Mouse (Mus musculus) ovary, adult 18-20 months (tissue): ENCODE results near the gene D130043K22Rik.

ENCODE experiments used
- DNase-seq: peaks from one replicate; pipeline ENCODE4 v3.0.0; 2022; ENCODE audit warnings: low spot score, mixed read lengths

D130043K22Rik gene

GRCm38 (mm10) chr13:24903412-24903811, 58.5 kb downstream of the D130043K22Rik start:
- DNase-seq: no peak

GRCm38 (mm10) chr13:24905422-24905821, 60.5 kb downstream of the D130043K22Rik start:
- no peak for DNase-seq

- no peak for DNase-seq
Observed at GRCm38 (mm10) chr13:24906831-24907570, 62.1 kb downstream of the D130043K22Rik start.

- DNase-seq: no peak
Observed at GRCm38 (mm10) chr13:24909112-24909511, 64.2 kb downstream of the D130043K22Rik start.

DNA sequence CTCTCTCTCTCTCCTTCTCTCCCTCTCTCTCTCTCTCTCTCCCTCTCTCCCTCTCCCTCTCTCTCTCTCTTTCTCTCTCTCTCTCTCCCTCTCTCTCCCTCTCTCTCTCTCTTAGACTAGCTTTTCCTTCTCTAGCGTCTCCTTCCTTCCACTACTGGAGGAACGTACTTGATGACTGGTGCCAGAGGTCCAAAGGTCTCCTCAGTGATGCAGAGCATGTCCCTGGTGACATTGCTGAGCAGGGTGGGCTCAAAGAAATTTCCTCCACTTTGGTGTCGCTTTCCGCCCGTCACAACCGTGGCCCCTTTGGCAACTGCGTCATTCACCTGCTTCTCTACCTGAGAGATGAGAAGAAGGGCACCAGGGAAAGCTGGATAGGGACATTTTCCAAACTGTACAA, 68.6 kb downstream of the D130043K22Rik start:
- no peak for DNase-seq

GRCm38 (mm10) chr13:24914915-24915314, 70.0 kb downstream of the D130043K22Rik start:
- DNase-seq: no peak

- no peak for DNase-seq
Observed at GRCm38 (mm10) chr13:24915831-24916230, 70.9 kb downstream of the D130043K22Rik start.

- no peak for DNase-seq
Observed at GRCm38 (mm10) chr13:24920333-24920977, 75.5 kb downstream of the D130043K22Rik start.

- no peak for DNase-seq
Observed at GRCm38 (mm10) chr13:24921281-24921680, 76.3 kb downstream of the D130043K22Rik start.

- no peak for DNase-seq
Observed at GRCm38 (mm10) chr13:24923991-24924390, 79.1 kb downstream of the D130043K22Rik start.

- DNase-seq: no peak
Observed at GRCm38 (mm10) chr13:24930591-24930990, 85.7 kb downstream of the D130043K22Rik start.

GRCm38 (mm10) chr13:24933199-24933598, 88.3 kb downstream of the D130043K22Rik start:
- peak; percentile 48 for DNase-seq

- DNase-seq: no peak
Observed at GRCm38 (mm10) chr13:24936772-24937107, 91.8 kb downstream of the D130043K22Rik start.

GRCm38 (mm10) chr13:24937108-24937838, 92.3 kb downstream of the D130043K22Rik start, which contains the start of gene Aldh5a1:
Gene Aldh5a1 (minus strand): TSS chr13:24937661.
- peak; percentile 63 for DNase-seq

DNA sequence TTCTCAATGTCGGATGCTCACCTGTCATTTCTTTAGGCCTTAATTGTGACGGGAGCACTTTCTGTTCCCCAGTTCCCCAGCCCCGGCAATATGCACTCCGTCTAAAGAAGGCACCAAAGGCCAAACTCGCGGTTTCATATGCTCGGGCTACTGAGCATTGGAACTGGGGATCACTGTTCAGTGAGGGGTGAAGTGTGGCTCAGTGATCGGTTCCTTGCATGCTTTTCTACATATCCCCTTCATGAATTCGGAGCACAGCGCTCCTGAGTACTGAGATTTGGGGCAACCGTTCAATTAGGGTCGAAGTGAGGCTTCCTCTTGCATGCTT, 92.9 kb downstream of the D130043K22Rik start:
- DNase-seq: no peak

- peak; percentile 35 for DNase-seq
Observed at GRCm38 (mm10) chr13:24938683-24939082, 93.7 kb downstream of the D130043K22Rik start.

DNA sequence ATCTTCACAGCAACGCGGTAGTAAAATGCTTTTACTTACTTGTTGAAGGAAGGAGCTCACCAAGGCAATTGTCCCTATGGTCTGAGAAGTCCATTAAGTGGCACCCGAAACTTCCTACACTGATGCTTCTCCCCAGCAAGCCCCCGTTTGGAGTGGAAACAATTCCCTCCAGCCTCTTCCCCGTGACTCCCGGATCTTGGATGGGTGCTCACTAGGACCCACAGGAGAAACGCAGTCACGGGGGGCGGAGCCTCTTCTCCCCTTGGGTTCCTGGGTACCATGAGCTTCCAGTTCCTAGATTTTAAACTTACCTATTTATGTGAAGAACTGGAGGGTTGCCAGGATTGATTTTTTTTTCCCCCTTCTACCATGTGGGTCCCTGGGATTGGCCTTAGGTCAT, 94.5 kb downstream of the D130043K22Rik start:
- no peak for DNase-seq

DNA sequence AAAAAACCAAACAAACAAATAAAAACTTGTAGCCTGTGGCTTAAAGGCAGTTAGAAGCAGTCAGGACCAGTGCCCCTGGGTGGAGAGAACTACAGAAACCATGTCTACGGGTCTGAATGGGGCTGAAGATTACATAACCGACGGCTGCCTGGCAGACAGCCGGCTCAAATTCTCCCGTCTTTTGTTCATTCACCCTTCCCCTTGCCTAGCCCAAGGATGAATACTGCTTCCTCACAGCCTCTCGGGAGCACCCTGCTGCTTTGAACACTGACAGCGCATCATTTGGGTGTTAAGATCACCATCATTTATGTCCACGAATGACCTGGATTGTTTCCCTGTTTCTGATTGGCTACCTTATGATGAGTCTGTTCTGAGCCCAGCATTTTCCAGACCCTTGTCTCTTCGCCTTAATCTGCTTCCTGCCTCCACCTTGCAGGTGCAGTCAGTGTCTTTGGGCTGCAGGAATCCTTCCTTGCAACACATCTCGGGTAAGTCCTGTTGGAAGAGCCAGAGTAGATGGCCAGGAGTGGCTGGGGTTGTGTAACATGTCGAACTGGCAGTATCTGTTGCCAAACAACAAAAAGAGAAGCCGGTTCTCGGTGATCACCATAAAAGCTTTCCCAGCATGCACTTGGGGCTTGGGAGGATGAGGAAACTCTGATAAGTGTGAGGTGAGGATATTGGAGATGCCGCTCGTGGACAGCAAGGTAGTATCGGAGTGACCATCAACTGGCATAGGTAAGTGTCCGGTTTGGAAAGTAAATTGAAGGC, 97.8 kb downstream of the D130043K22Rik start, which contains the start of gene Gpld1:
Gpld1 (plus strand) TSS at position 641 of the 771 bp plus-strand sequence.
- no peak for DNase-seq

GRCm38 (mm10) chr13:24943303-24943702, 98.4 kb downstream of the D130043K22Rik start:
- DNase-seq: no peak

GRCm38 (mm10) chr13:24945567-24945966, 100.6 kb downstream of the D130043K22Rik start:
- no peak for DNase-seq

DNA sequence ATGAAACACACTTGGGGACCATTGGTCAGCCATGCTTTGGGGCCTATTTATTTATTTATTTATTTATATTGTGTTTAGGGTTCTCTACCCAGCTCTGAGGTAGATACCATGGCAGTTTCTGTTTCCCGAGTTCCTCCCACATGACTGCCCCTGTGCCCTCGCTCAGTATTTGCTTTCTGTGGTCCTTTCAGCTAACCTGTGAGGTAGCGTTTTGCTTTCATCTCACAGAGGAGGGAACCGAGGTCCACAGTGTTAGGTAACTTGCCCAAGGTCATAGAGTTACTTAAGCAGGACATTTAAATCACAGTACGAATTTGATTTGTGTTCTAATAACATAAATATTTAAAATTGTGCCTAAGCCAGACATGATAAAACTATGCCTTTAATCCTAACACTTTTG, 102.2 kb downstream of the D130043K22Rik start:
- DNase-seq: no peak

DNA sequence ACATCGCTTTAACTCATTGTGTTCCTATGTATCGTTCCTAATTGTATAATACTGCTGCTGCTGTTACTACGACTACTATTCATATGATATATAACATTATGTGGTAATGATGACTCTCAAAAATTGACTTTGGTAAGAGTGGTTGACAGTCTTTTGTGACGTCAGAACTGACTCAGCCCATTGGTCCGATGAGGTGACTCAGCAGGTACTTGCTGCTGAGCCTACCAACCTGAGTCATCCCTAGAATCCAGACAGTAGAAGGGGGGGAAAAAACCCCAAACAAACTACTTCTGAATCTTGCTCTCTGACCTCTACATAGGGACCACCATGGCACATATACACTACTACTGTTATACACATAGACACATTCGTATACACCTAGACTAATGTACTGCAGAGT, 103.9 kb downstream of the D130043K22Rik start:
- DNase-seq: no peak
